Mouse (Mus musculus) intestine, postnatal 0 days (tissue): Measurements from ENCODE around the gene Olfr1411. TPM values are rescaled to one million over a fixed set of nuclear protein-coding genes. Genes with fewer than 3 reads are reported as not detected.

Experiments
- ATAC-seq: fragments of 200-750 bp; cut with Nextera tagmentation; 2 replicates; pipeline ENCODE4 v1.8.0; 2017; ENCODE audit warnings: mild to moderate bottlenecking, moderate TSS enrichment, moderate library complexity
- H3K27ac ChIP-seq: fragments of 300-500 bp; sonication (generic); 2 replicates; pipeline ENCODE4 v1.5.1; 2014; ENCODE audit warnings: mild to moderate bottlenecking, low read depth, low read length, moderate library complexity
- H3K27me3 ChIP-seq: fragments of 300-500 bp; sonication (generic); replicated peaks from 2 replicates; pipeline ENCODE4 v1.6.1; 2014; ENCODE audit warnings: low read length, mixed read lengths; ENCODE audit not compliant: control insufficient read depth, insufficient read depth
- H3K36me3 ChIP-seq: fragments of 300-500 bp; sonication (generic); 2 replicates; pipeline ENCODE4 v1.6.1; 2014; ENCODE audit warnings: mild to moderate bottlenecking, moderate library complexity; ENCODE audit not compliant: control insufficient read depth, insufficient read depth
- H3K4me1 ChIP-seq: fragments of 300-500 bp; sonication (generic); replicated peaks from 2 replicates; pipeline ENCODE4 v1.6.1; 2014; ENCODE audit warnings: antibody characterized with exemption, low read length, mixed read lengths; ENCODE audit not compliant: control insufficient read depth, insufficient read depth
- H3K4me2 ChIP-seq: fragments of 300-500 bp; sonication (generic); replicated peaks from 2 replicates; pipeline ENCODE4 v1.6.1; 2014; ENCODE audit warnings: low read depth, mild to moderate bottlenecking, moderate library complexity
- H3K4me3 ChIP-seq: fragments of 300-500 bp; sonication (generic); 2 replicates; pipeline ENCODE4 v1.5.1; 2014; ENCODE audit warnings: low read depth, low read length
- H3K9ac ChIP-seq: fragments of 300-500 bp; sonication (generic); 2 replicates; pipeline ENCODE4 v1.6.1; 2014; ENCODE audit warnings: mild to moderate bottlenecking, low read depth, low read length
- H3K9me3 ChIP-seq: fragments of 300-500 bp; sonication (generic); 2 replicates; pipeline ENCODE4 v1.6.1; 2016; ENCODE audit warnings: mixed run types; ENCODE audit not compliant: control insufficient read depth
- CTCF ChIP-seq: sonication (generic); IDR thresholded peaks from 2 replicates; pipeline ENCODE4 v1.5.1; 2016; ENCODE audit warnings: low read depth, mild to moderate bottlenecking, control low read depth, antibody characterized with exemption, moderate library complexity
- WGBS: fragments of 180-500 bp; shearing (Covaris S2); extraction: QIAGEN DNeasy Blood & Tissue Kit; methylation state at CpG from one replicate; pipeline ENCODE4 v1.1.7; 2014; 5-methylcytosine and 5-hydroxymethylcytosine counted together
- polyA plus RNA-seq: library from polyadenylated mRNA; unstranded; fragments of >200 nt; fragmentation: Nextera tagmentation; extraction: Ambion mirVana; gene quantifications from 2 replicates; pipeline ENCODE4 v1.2.1, GENCODE M21; 2015

The Olfr1411 gene
- not detected in 2 replicates for polyA plus RNA-seq

DNA sequence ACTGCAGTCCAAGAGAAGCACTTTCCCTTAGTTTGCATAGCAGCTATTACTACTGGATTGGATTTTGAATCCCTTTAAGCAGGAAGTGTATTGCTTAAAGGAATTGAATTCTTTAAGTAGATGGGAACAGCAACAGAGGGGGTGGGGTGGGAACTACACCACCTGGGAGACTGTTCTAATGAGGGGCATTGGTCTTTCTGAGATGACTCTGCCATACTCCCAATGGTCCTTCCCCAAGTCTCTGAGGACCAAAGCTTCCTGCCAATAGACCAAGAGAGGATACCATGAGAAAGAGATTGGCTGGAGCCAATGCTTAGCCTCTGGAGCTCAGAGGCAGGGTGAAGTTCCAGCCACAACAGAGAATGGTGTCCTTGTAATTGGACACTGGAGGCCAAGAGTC is at the start of gene Olfr1411:
Gene Olfr1411 (plus strand): TSS at position 301 of the 400 bp plus-strand sequence.
- no peaks in the 10 kb centered on the region for H3K4me1 ChIP-seq
- no peak within 1 kb of the TSS for H3K4me2 ChIP-seq
- TF ChIP-seq CTCF, result no peak
- no peaks in the 10 kb centered on the region for H3K36me3 ChIP-seq
- no peak within 1 kb of the TSS for H3K4me3 ChIP-seq
- H3K27ac ChIP-seq, result no peak within 1 kb of the TSS
- no peak for ATAC-seq
- no peaks in the 10 kb centered on the region for H3K9me3 ChIP-seq
- H3K9ac ChIP-seq, result no peak within 1 kb of the TSS
- H3K27me3 ChIP-seq, result no peaks in the 10 kb centered on the region

DNA sequence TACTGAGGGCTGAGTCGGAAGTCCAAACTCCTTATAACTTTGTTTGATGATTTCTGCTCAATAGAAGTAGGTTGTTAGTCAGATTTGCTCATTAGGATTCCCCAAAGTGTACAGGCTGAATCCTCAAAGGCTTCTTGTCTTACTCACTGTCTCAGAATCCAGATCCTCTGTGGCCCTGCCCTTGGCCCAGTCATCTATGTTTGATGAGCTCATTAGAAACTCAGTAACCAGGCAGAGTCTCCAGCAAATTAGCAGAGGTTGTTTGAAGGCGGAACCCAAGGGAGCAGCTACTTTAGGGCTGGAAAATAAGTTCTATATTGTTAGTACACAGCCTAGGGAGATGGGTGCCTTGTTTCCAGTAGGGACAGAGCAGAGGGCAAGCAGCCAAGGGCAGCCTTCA is 48.3 kb upstream of the Olfr1411 start:
- Histone ChIP-seq H3K4me3 (no peak overlapping the region), H3K9me3 (no peaks in the 10 kb centered on the region), H3K27ac (no peak overlapping the region), H3K4me1 (no peaks in the 10 kb centered on the region), H3K36me3 (no peaks in the 10 kb centered on the region), H3K27me3 (no peaks in the 10 kb centered on the region), H3K4me2 (no peak overlapping the region), H3K9ac (no peak overlapping the region)
- whole genome bisulfite sequencing, result 78% methylated on average over 2 of the region's 2 CpGs
- TF ChIP-seq CTCF, result no peak
- ATAC-seq, result no peak

DNA sequence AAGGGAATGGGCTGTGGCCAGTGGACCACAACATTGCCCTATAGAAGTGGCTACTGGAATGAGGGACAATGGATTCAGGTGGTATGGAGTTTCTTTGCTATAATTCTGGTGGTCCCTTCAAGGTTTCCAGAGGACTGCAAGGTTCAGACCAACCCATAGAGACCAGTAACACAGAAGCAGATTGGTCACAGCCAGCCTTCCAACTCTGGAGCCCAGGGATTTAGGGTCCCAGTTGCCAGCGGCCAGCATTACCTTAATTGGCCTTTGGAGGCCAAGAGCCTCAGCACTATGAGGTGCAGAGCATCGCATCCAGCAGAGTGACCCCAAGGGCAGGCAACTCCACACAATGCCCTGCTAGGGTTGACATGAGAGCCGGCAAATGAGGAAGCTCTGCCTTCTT is 23.2 kb upstream of the Olfr1411 start, which contains the start of gene Olfr1413:
Gene Olfr1413 (plus strand): TSS at position 301 of the 400 bp plus-strand sequence.
- no peaks in the 10 kb centered on the region for H3K36me3 ChIP-seq
- H3K4me2 ChIP-seq, result no peak within 1 kb of the TSS
- no peaks in the 10 kb centered on the region for H3K4me1 ChIP-seq
- no peak within 1 kb of the TSS for H3K9ac ChIP-seq
- no peaks in the 10 kb centered on the region for H3K9me3 ChIP-seq
- no peak within 1 kb of the TSS for H3K27ac ChIP-seq
- no peak for ATAC-seq
- TF ChIP-seq CTCF, result no peak
- H3K4me3 ChIP-seq, result no peak within 1 kb of the TSS
- 82% methylated on average over 3 of the region's 3 CpGs for WGBS
- H3K27me3 ChIP-seq, result no peaks in the 10 kb centered on the region

DNA sequence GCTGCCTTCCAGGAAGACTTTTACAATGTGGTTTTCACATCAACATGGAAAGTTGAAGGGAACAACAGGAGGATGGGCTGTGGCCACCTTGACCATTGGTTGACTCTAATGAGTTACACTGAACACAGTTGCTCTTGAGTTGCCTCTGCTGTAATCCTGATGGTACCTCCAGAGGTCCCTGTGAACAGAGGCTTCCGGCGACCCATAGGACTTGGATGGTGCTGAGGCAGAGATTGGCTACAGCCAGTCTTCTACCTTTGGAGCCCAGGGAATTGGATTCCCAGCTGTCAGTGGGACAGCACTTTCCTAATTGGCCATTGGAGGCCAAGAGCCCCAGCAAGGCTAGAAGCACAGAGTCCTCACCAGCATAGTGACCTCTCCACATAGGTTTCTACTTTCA is 8.7 kb upstream of the Olfr1411 start, which contains the start of gene Olfr1412:
Gene Olfr1412 (plus strand): TSS at position 301 of the 400 bp plus-strand sequence.
- no peaks in the 10 kb centered on the region for H3K9me3 ChIP-seq
- H3K27me3 ChIP-seq, result no peaks in the 10 kb centered on the region
- no peaks in the 10 kb centered on the region for H3K36me3 ChIP-seq
- ATAC-seq, result no peak
- no peak for TF ChIP-seq CTCF
- no peak within 1 kb of the TSS for H3K4me2 ChIP-seq
- no peak within 1 kb of the TSS for H3K27ac ChIP-seq
- H3K4me3 ChIP-seq, result no peak within 1 kb of the TSS
- H3K9ac ChIP-seq, result no peak within 1 kb of the TSS
- H3K4me1 ChIP-seq, result no peaks in the 10 kb centered on the region
- WGBS, result 83% methylated on average over 2 of the region's 2 CpGs

DNA sequence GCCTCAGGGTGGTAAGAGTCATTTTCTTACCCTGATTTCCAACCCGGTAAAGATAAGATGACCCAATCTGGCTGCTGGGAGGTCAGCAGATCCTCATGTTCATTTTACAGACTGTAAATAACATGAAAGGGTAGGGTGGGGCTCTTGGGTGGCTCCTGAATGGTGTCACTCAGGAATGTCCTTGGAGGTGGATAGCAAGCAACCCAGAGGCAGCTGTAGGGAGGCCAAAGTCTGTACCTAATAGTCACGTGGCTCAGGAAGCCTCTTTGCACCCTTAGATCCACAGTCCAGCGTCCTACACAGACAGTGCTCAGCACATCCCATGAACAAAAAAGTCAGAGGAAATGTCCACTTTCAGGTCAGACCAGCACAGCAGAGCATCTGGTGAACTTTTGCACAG is 1.8 kb downstream of the Olfr1411 start:
- Histone ChIP-seq H3K4me2 (no peak overlapping the region), H3K27me3 (no peaks in the 10 kb centered on the region), H3K4me1 (no peaks in the 10 kb centered on the region), H3K4me3 (no peak overlapping the region), H3K9ac (no peak overlapping the region), H3K27ac (no peak overlapping the region), H3K36me3 (no peaks in the 10 kb centered on the region), H3K9me3 (no peaks in the 10 kb centered on the region)
- WGBS, result 57% methylated on average over 3 of the region's 3 CpGs
- no peak for TF ChIP-seq CTCF
- ATAC-seq, result no peak

DNA sequence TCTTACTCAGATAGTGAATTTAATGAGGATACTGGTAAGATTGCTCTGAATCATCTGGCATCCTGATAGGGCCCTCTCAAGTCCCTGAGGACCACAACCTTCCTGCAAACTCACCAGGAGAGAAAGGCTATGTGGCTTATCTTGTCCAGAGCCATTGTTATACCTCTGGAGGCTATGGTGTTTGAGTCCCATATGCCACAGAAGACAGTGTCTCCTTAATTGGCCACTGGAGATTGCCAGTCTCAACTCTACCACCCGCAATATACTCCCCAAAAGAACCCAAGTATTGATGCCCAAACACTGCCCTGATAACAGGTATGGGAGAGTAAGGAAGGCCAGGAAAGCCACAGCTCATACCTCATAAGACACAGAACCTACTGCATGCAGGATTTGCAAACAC is 11.3 kb downstream of the Olfr1411 start, which contains the start of gene Olfr1410:
Gene Olfr1410 (plus strand): TSS at position 301 of the 400 bp plus-strand sequence.
- H3K9me3 ChIP-seq, result no peaks in the 10 kb centered on the region
- no peak within 1 kb of the TSS for H3K9ac ChIP-seq
- no peak within 1 kb of the TSS for H3K4me2 ChIP-seq
- H3K4me3 ChIP-seq, result no peak within 1 kb of the TSS
- 81% methylated on average over 1 of the region's 1 CpGs for WGBS
- no peaks in the 10 kb centered on the region for H3K36me3 ChIP-seq
- no peaks in the 10 kb centered on the region for H3K27me3 ChIP-seq
- no peaks in the 10 kb centered on the region for H3K4me1 ChIP-seq
- no peak for TF ChIP-seq CTCF
- no peak for ATAC-seq
- no peak within 1 kb of the TSS for H3K27ac ChIP-seq

DNA sequence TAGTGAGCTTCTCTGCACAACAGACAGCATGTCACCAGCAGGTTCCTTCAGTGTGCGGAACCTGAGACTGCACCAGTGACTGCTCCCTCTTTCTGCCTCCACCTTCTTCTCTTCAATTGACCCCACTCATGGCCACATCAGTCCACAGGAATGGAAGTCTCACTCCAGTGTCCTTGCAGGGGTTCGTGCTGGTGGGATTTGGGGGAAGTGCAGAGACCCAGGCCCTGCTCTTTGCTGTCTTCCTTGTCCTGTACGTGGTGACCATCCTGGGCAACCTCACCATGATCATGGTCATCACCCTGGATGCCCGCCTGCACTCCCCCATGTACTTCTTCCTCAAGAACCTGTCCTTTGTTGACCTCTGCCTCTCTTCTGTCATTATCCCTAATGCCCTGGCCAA is 13.5 kb downstream of the Olfr1411 start:
- TF ChIP-seq CTCF, result no peak
- no peaks in the 10 kb centered on the region for H3K9me3 ChIP-seq
- no peak for ATAC-seq
- no peak overlapping the region for H3K4me3 ChIP-seq
- 78% methylated on average over 4 of the region's 4 CpGs for WGBS
- H3K4me2 ChIP-seq, result no peak overlapping the region
- no peaks in the 10 kb centered on the region for H3K36me3 ChIP-seq
- no peaks in the 10 kb centered on the region for H3K27me3 ChIP-seq
- H3K4me1 ChIP-seq, result no peaks in the 10 kb centered on the region
- H3K9ac ChIP-seq, result no peak overlapping the region
- no peak overlapping the region for H3K27ac ChIP-seq
